Mouse (Mus musculus) G1E (cell line): ENCODE measurements at regions not wholly inside any gene's neighbourhood (a gene's known extent, or its start where the extent isn't known, plus 50 kb on each side); places are given as distances from the start of the nearest gene placed in this dataset.

ENCODE experiments used
- ATAC-seq: 2 replicates; pipeline ENCODE4 v1.8.0; 2016; ENCODE audit warnings: mild to moderate bottlenecking; ENCODE audit not compliant: insufficient number of reproducible peaks, poor library complexity, low FRiP score, severe bottlenecking; ENCODE audit errors: extremely low read depth
- DNase-seq: peaks from one replicate; pipeline ENCODE4 v3.0.0; 2012; ENCODE audit warnings: low spot score
- H3K27me3 ChIP-seq: 2 replicates; pipeline ENCODE4 v1.6.1; 2012; ENCODE audit warnings: mild to moderate bottlenecking, low read length, inconsistent platforms; ENCODE audit not compliant: insufficient read depth
- H3K36me3 ChIP-seq: replicated peaks from 2 replicates; pipeline ENCODE3; 2012; ENCODE audit warnings: mild to moderate bottlenecking, inconsistent platforms
- H3K4me1 ChIP-seq: 2 replicates; pipeline ENCODE4 v1.6.1; 2012; ENCODE audit warnings: low read depth, low read length, inconsistent platforms, mixed read lengths; ENCODE audit not compliant: insufficient read depth
- H3K4me3 ChIP-seq: 2 replicates; pipeline ENCODE4 v1.5.1; 2012; ENCODE audit warnings: low read depth, mild to moderate bottlenecking, inconsistent platforms, low read length, moderate library complexity, mixed read lengths
- H3K9me3 ChIP-seq: replicated peaks from 2 replicates; pipeline ENCODE4 v1.6.1; 2012; ENCODE audit warnings: inconsistent platforms
- CTCF ChIP-seq: IDR thresholded peaks from 2 replicates; pipeline ENCODE4 v1.5.1; 2012; ENCODE audit warnings: low read depth, low read length, inconsistent platforms, mixed read lengths
- GATA1 ChIP-seq: IDR thresholded peaks from 2 replicates; pipeline ENCODE4 v1.6.1; 2012; ENCODE audit warnings: borderline replicate concordance, low read length, inconsistent platforms, mixed read lengths
- GATA2 ChIP-seq: IDR thresholded peaks from 2 replicates; pipeline ENCODE4 v1.6.1; 2012; ENCODE audit warnings: low read depth, low read length, inconsistent platforms, borderline replicate concordance
- POLR2AphosphoS5 ChIP-seq: IDR thresholded peaks from 2 replicates; pipeline ENCODE4 v1.6.1; 2012; ENCODE audit warnings: low read depth, low read length, inconsistent platforms; ENCODE audit not compliant: insufficient replicate concordance
- TAL1 ChIP-seq: conservative IDR thresholded peaks from 2 replicates; pipeline ENCODE4 v1.6.1; 2012; ENCODE audit warnings: low read depth, low read length, inconsistent platforms, mixed read lengths

GRCm38 (mm10) chr3:37874864-37875263 lies 150.6 kb upstream of the Gm5148 start:
- no peak for DNase-seq
- TF ChIP-seq TAL1 (no peak), GATA2 (no peak), CTCF (no peak), POLR2AphosphoS5 (no peak), GATA1 (no peak)
- H3K4me1 ChIP-seq: peaks cover 7% of the 10 kb centered on the region
- peaks cover 40% of the 10 kb centered on the region for H3K27me3 ChIP-seq
- H3K36me3 ChIP-seq: no peaks in the 10 kb centered on the region
- no peak overlapping the region for H3K4me3 ChIP-seq
- no peak for ATAC-seq
- no peaks in the 10 kb centered on the region for H3K9me3 ChIP-seq

- no peak for ATAC-seq
- no peak for TF ChIP-seq TAL1
- TF ChIP-seq GATA2: no peak
- TF ChIP-seq GATA1: no peak
- TF ChIP-seq POLR2AphosphoS5: no peak
- TF ChIP-seq CTCF: no peak
Measured at GRCm38 (mm10) chr3:37874346-37874745, 150.1 kb upstream of the Gm5148 start.

GRCm38 (mm10) chr3:37872329-37872728 lies 148.0 kb upstream of the Gm5148 start:
- Histone ChIP-seq H3K27me3 (peaks cover 30% of the 10 kb centered on the region), H3K36me3 (no peaks in the 10 kb centered on the region), H3K4me3 (no peak overlapping the region), H3K9me3 (no peaks in the 10 kb centered on the region), H3K4me1 (no peaks in the 10 kb centered on the region)
- TF ChIP-seq TAL1 (no peak), GATA2 (no peak), GATA1 (no peak), CTCF (no peak), POLR2AphosphoS5 (no peak)
- DNase-seq: no peak
- ATAC-seq: no peak

More at GRCm38 (mm10) chr3:37874346-37874745, 150.1 kb upstream of the Gm5148 start:
- peaks cover 40% of the 10 kb centered on the region for H3K27me3 ChIP-seq
- no peaks in the 10 kb centered on the region for H3K9me3 ChIP-seq
- DNase-seq: no peak
- H3K36me3 ChIP-seq: no peaks in the 10 kb centered on the region
- H3K4me3 ChIP-seq: no peak overlapping the region
- H3K4me1 ChIP-seq: peaks cover 7% of the 10 kb centered on the region

- Histone ChIP-seq H3K36me3 (no peaks in the 10 kb centered on the region), H3K4me1 (no peaks in the 10 kb centered on the region), H3K9me3 (no peaks in the 10 kb centered on the region), H3K27me3 (peaks cover 27% of the 10 kb centered on the region), H3K4me3 (no peak overlapping the region)
- no peak for TF ChIP-seq GATA1
- no peak for TF ChIP-seq GATA2
- TF ChIP-seq CTCF: no peak
- no peak for TF ChIP-seq POLR2AphosphoS5
- no peak for TF ChIP-seq TAL1
- DNase-seq (no peak), ATAC-seq (no peak)
Measured at GRCm38 (mm10) chr3:37871076-37871475, 146.8 kb upstream of the Gm5148 start.

- TF ChIP-seq TAL1 (no peak), POLR2AphosphoS5 (no peak), GATA2 (no peak), GATA1 (no peak), CTCF (no peak)
- no peak overlapping the region for H3K4me3 ChIP-seq
- H3K4me1 ChIP-seq: no peaks in the 10 kb centered on the region
- H3K9me3 ChIP-seq: no peaks in the 10 kb centered on the region
- ATAC-seq (no peak), DNase-seq (no peak)
- H3K36me3 ChIP-seq: no peaks in the 10 kb centered on the region
- H3K27me3 ChIP-seq: peaks cover 12% of the 10 kb centered on the region
Measured at GRCm38 (mm10) chr3:37868454-37868853, 144.2 kb upstream of the Gm5148 start.

- H3K36me3 ChIP-seq: no peaks in the 10 kb centered on the region
- H3K4me3 ChIP-seq: no peak overlapping the region
- TF ChIP-seq GATA2 (no peak), GATA1 (no peak), POLR2AphosphoS5 (no peak), CTCF (no peak), TAL1 (no peak)
- no peaks in the 10 kb centered on the region for H3K9me3 ChIP-seq
- no peak for DNase-seq
- ATAC-seq: no peak
- H3K27me3 ChIP-seq: 0 out of 2 replicates have a peak, but pooled peaks cover 5% of the 10 kb centered on the region
- no peaks in the 10 kb centered on the region for H3K4me1 ChIP-seq
Measured at GRCm38 (mm10) chr3:37862756-37863155, 138.5 kb upstream of the Gm5148 start.
